Mouse (Mus musculus): ENCODE measurements around the gene Capn12. TPM values are rescaled to one million over a fixed set of nuclear protein-coding genes. Genes with fewer than 3 reads are reported as not detected.

The Capn12 gene
- total RNA-seq, 2 experiments from 2014 or later, result 0.26 TPM; not detected in 1

GRCm38 (mm10) chr7:28917503-28918426 is 36.5 kb downstream of the Capn12 start:
- ATAC-seq (replicated peaks; ENCODE audit: low FRiP score, poor library complexity, severe bottlenecking), result no peak

DNA sequence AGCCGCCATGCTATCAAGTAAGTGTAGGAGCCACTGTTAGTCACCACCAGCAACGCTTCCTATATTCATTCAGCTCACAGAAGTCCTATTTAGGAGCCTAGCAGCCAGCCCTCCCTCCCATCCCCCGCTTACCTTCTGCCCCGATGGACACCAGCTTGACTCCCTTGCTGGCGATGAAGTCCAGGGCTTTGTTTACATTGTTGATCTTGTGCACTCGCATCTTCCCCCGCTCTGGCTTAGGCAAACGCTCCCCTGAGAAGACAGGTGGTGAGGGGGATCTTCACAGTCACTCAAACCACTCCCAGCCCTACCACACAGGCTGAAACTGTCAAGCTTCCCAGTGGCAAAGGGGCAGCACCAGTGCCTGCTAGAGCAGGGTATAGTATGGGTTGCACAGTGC is 37.3 kb downstream of the Capn12 start:
- no peak for ATAC-seq (replicated peaks; ENCODE audit: low FRiP score, poor library complexity, severe bottlenecking)

GRCm38 (mm10) chr7:28919815-28920214 is 38.6 kb downstream of the Capn12 start:
- no peak for ATAC-seq (replicated peaks; ENCODE audit: low FRiP score, poor library complexity, severe bottlenecking)

DNA sequence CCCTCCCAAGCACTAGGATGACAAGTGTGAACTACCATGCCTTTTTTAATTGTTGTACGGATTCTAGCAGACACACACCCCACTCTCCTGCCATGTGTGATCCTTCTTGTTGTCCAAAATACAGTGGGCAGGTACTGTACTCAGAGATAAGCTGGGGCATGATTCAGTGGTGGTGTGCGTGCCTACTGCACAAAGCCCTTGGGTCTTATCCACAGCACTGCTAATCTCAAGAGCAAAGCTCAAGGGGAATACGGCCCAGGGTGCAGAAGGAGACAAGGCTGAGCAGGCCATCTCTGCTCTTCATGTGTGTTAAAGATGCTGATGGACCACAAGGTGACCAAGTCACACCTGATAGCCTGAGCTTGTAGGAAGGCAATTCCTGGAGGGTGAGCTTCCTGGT is 40.0 kb downstream of the Capn12 start:
- no peak for ATAC-seq (replicated peaks; ENCODE audit: low FRiP score, poor library complexity, severe bottlenecking)

- ATAC-seq (replicated peaks; ENCODE audit: low FRiP score, poor library complexity, severe bottlenecking), result no peak
These were observed 40.7 kb downstream of the Capn12 start for GRCm38 (mm10) chr7:28921722-28922465.

DNA sequence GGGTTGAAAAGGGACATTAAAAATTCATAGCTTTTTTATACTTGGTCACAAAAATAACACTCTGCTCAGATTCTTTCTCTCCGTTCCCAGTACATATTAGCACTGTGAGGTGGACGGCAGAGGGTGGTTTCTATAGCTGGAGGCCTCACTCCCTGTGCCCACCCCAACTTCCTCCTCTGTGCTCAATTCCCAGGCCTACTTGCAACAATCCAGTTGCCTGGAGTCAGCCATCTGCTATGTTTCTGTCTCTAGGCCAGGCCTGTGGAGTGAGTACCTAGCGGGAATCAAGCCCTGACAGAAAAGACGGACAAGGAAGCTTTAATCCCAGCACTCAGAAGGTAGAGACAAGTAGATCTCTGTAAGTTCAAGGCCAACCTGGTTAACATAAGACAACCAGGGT is 41.4 kb downstream of the Capn12 start:
- ATAC-seq (replicated peaks; ENCODE audit: low FRiP score, poor library complexity, severe bottlenecking), result no peak

- no peak for ATAC-seq (replicated peaks; ENCODE audit: low FRiP score, poor library complexity, severe bottlenecking)
These were observed 42.7 kb downstream of the Capn12 start for GRCm38 (mm10) chr7:28923865-28924291.

DNA sequence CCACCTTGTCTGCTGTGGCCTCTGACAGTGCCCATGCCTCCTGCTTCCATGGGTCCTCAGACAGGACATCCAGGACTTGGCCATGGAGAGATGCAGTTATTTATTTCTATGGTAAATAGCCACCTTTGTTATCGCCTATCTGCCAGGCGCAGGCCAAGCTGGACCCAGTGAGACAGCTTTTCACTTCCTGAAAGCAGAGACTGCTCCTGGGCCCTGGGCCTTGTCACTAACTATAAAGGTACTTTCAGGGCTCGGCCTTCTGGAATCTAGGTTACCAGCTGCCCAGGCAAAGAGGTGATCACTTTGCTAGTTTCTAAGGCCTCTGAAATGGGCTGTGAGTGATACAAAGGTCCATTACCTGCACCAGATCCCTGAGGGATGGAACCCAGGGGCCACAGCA is 43.6 kb downstream of the Capn12 start:
- ATAC-seq (replicated peaks; ENCODE audit: low FRiP score, poor library complexity, severe bottlenecking), result no peak

DNA sequence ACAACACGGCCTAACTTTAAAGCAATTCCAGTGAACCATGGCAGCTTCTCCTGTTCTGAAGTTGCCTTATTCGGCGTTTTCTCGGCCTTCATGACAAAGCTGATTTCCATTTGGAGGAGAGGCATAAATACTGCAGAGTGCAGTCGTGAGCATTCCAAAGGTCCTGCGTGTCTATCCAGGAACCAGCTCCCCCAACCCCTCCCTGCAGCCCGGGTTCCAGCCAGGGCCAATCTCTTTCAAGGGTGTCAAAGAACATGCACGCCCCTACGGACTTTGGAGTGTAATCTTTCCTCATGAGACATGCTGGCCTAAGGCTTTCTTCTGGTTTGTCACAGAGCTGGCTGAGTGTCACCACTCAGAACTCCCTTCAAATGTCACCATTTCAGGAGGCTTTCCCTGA is 44.1 kb downstream of the Capn12 start:
- no peak for ATAC-seq (replicated peaks; ENCODE audit: low FRiP score, poor library complexity, severe bottlenecking)

GRCm38 (mm10) chr7:28926172-28926571 is 45.0 kb downstream of the Capn12 start:
- ATAC-seq (replicated peaks; ENCODE audit: low FRiP score, poor library complexity, severe bottlenecking), result no peak

- ATAC-seq (replicated peaks; ENCODE audit: low FRiP score, poor library complexity, severe bottlenecking), result no peak
These were observed 48.2 kb downstream of the Capn12 start for GRCm38 (mm10) chr7:28929381-28929780.

GRCm38 (mm10) chr7:28930320-28931031 is 49.3 kb downstream of the Capn12 start:
- ATAC-seq (replicated peaks; ENCODE audit: low FRiP score, poor library complexity, severe bottlenecking), result no peak

- ATAC-seq (replicated peaks; ENCODE audit: low FRiP score, poor library complexity, severe bottlenecking), result no peak
These were observed 49.9 kb downstream of the Capn12 start for GRCm38 (mm10) chr7:28931032-28931694.

GRCm38 (mm10) chr7:28931695-28932039 is 50.4 kb downstream of the Capn12 start:
- ATAC-seq (replicated peaks; ENCODE audit: low FRiP score, poor library complexity, severe bottlenecking), result no peak

GRCm38 (mm10) chr7:28932421-28933041 is 51.3 kb downstream of the Capn12 start:
- no peak for ATAC-seq (replicated peaks; ENCODE audit: low FRiP score, poor library complexity, severe bottlenecking)

DNA sequence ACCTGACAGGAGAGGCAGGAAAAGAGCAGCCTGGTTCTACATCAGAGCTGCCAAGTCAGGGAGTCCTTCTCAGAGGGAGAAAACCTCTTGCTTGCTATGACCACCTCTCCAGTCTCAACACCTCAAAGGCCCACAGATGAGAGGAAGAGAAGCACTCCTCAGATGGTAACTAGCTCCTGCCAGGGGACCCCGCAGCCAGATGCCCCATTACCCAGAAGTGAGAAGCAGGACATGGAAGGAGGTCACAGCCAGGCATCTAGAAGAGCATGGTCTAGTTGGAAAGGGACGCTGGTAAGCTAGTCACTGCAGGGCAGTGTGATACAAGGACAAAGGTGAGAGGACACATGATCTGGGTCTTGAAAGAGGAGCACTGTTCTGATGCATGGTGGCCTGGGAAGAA is 52.6 kb downstream of the Capn12 start:
- ATAC-seq (replicated peaks; ENCODE audit: low FRiP score, poor library complexity, severe bottlenecking), result no peak

DNA sequence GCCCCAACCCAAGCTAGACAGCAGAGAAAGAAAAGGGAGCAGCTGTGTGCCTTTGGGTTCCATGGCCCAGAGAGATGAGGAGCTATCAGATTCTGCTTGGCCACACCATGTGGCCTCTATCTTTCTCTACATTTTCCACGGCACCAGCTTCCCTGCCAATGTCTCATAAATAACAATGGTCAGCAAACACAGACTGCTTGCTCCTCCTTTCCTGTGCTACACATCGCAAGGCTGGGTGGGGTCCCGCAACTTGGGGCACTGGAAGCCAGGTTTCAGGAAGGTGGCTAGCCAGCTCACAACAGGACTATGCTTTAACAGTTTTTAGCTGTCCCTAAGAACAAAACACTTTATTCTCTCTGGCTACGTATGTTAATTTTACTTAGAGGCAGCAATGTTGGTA is 55.6 kb downstream of the Capn12 start:
- ATAC-seq (replicated peaks; ENCODE audit: low FRiP score, poor library complexity, severe bottlenecking), result no peak

DNA sequence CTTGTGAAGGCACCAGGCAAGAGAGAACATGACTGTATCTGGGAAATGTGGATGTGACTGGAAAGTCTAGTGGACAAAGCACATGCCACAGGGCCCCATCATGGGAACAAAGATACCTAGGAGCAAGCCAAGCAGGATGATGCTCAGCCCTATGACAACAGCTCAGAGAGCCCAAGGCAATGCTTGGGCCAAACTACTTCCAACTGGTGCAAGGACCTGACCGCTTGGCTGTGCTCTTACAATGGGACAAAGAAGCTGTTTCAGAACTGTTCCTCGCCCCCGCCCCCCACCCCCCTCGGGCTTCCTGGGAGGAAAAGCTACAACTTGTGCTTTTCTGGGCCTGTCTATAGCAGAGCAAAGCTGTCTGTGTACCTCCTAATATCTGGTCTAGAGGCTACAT is 57.4 kb downstream of the Capn12 start:
- ATAC-seq (replicated peaks; ENCODE audit: low FRiP score, poor library complexity, severe bottlenecking), result no peak

GRCm38 (mm10) chr7:28939418-28940183 is 58.4 kb downstream of the Capn12 start:
- ATAC-seq (replicated peaks; ENCODE audit: low FRiP score, poor library complexity, severe bottlenecking), result no peak

Measured in erythroblast, adult 5-6 weeks (primary cell).